Mouse (Mus musculus) kidney, embryonic 16.5 days (tissue): Measurements from ENCODE around the gene Rcn3. TPM values are rescaled to one million over a fixed set of nuclear protein-coding genes. Genes with fewer than 3 reads are reported as not detected.
A peak's percentile ranks its signal among the peaks of the same experiment; 100 is the strongest.

Experiments used
- ATAC-seq: fragments of 200-750 bp; cut with Nextera tagmentation; 2 replicates; pipeline ENCODE4 v1.8.0; 2017; ENCODE audit warnings: moderate TSS enrichment; ENCODE audit not compliant: low FRiP score, low TSS enrichment
- H3K27ac ChIP-seq: fragments of 300-500 bp; sonication (generic); 2 replicates; pipeline ENCODE4 v1.5.1; 2014; ENCODE audit warnings: low read length
- H3K27me3 ChIP-seq: fragments of 300-500 bp; sonication (generic); 2 replicates; pipeline ENCODE4 v1.6.1; 2014; ENCODE audit warnings: low read length, control low read depth, mixed read lengths; ENCODE audit not compliant: insufficient read depth
- H3K36me3 ChIP-seq: fragments of 300-500 bp; sonication (generic); 2 replicates; pipeline ENCODE4 v1.6.1; 2014; ENCODE audit warnings: low read length, control low read depth, mixed read lengths; ENCODE audit not compliant: insufficient read depth
- H3K4me1 ChIP-seq: fragments of 300-500 bp; sonication (generic); 2 replicates; pipeline ENCODE4 v1.6.1; 2014; ENCODE audit warnings: low read length, control low read depth, mixed read lengths; ENCODE audit not compliant: insufficient read depth
- H3K4me2 ChIP-seq: fragments of 300-500 bp; sonication (generic); replicated peaks from 2 replicates; pipeline ENCODE4 v1.6.1; 2014; ENCODE audit warnings: low read depth, low read length
- H3K4me3 ChIP-seq: fragments of 300-500 bp; sonication (generic); 2 replicates; pipeline ENCODE4 v1.5.1; 2014; ENCODE audit warnings: mild to moderate bottlenecking, low read length
- H3K9ac ChIP-seq: fragments of 300-500 bp; sonication (generic); replicated peaks from 2 replicates; pipeline ENCODE4 v1.6.1; 2014; ENCODE audit warnings: low read length
- H3K9me3 ChIP-seq: fragments of 300-500 bp; sonication (generic); 2 replicates; pipeline ENCODE4 v1.6.1; 2016; ENCODE audit warnings: low read length, control low read depth
- WGBS: fragments of 180-500 bp; shearing (Covaris S2); extraction: QIAGEN DNeasy Blood & Tissue Kit; methylation state at CpG from one replicate; pipeline ENCODE4 v1.1.7; 2014; 5-methylcytosine and 5-hydroxymethylcytosine counted together
- polyA plus RNA-seq: library from polyadenylated mRNA; unstranded; fragments of >200 nt; fragmentation: Nextera tagmentation; extraction: Ambion mirVana; gene quantifications from 2 replicates; pipeline ENCODE4 v1.2.1, GENCODE M21; 2015

The Rcn3 gene
- polyA plus RNA-seq, 1 experiment from 2014 or later: 369 TPM

DNA sequence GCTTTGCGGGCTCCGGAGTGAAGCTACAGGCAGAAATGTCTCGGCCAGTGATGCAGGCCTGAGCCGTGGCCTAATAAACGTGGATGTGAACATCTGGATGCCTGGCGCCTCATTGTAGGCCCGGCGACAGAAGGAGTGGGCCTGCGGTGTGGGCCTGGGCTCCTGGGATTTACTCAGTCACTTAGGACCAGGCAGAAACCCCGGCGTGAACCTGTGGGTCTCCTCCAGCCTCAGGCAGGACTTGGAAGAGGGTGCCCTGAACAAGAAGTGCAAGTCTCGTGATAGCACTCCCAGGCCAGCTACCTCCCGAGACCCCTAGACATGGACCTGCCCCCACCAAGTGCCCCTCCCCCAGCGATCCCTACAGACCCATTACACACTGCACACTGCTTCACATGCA lies 14.7 kb downstream of the Rcn3 start:
- Histone ChIP-seq H3K36me3 (peaks cover 42% of the 10 kb centered on the region), H3K4me1 (peaks cover 8% of the 10 kb centered on the region), H3K4me3 (no peak overlapping the region), H3K9me3 (no peaks in the 10 kb centered on the region), H3K27ac (no peak overlapping the region), H3K9ac (no peak overlapping the region), H3K27me3 (no peaks in the 10 kb centered on the region), H3K4me2 (no peak overlapping the region)
- WGBS: 87% methylated on average over 14 of the region's 14 CpGs
- ATAC-seq: no peak

GRCm38 (mm10) chr7:45076501-45076900 lies 15.5 kb downstream of the Rcn3 start:
- no peak overlapping the region for H3K4me2 ChIP-seq
- ATAC-seq: no peak
- H3K27me3 ChIP-seq: no peaks in the 10 kb centered on the region
- no peak overlapping the region for H3K27ac ChIP-seq
- H3K4me1 ChIP-seq: peaks cover 8% of the 10 kb centered on the region; the same call in 1 of the 2 replicates
- H3K4me3 ChIP-seq: no peak overlapping the region
- H3K9ac ChIP-seq: no peak overlapping the region
- H3K36me3 ChIP-seq: peaks cover 42% of the 10 kb centered on the region
- 89% methylated on average over 30 of the region's 30 CpGs for WGBS
- H3K9me3 ChIP-seq: no peaks in the 10 kb centered on the region

- Histone ChIP-seq H3K27ac (0 out of 2 replicates have a peak overlapping the region, but pooled peaks have one; percentile 10), H3K9ac (no peak overlapping the region), H3K4me2 (no peak overlapping the region), H3K36me3 (peaks cover 40% of the 10 kb centered on the region), H3K9me3 (no peaks in the 10 kb centered on the region), H3K4me1 (peaks cover 8% of the 10 kb centered on the region; the same call in 1 of the 2 replicates), H3K4me3 (no peak overlapping the region), H3K27me3 (no peaks in the 10 kb centered on the region)
- no peak for ATAC-seq
- 62% methylated on average over 4 of the region's 4 CpGs for WGBS
Measured at GRCm38 (mm10) chr7:45075405-45075804, 16.6 kb downstream of the Rcn3 start.

- 87% methylated on average over 12 of the region's 12 CpGs for WGBS
- H3K4me3 ChIP-seq: no peak overlapping the region
- peaks cover 40% of the 10 kb centered on the region for H3K36me3 ChIP-seq
- no peaks in the 10 kb centered on the region for H3K9me3 ChIP-seq
- no peak overlapping the region for H3K27ac ChIP-seq
- peaks cover 8% of the 10 kb centered on the region; the same call in 1 of the 2 replicates for H3K4me1 ChIP-seq
- no peaks in the 10 kb centered on the region for H3K27me3 ChIP-seq
- no peak overlapping the region for H3K4me2 ChIP-seq
- no peak for ATAC-seq
- no peak overlapping the region for H3K9ac ChIP-seq
Measured at GRCm38 (mm10) chr7:45073949-45074348, 18.1 kb downstream of the Rcn3 start.

DNA sequence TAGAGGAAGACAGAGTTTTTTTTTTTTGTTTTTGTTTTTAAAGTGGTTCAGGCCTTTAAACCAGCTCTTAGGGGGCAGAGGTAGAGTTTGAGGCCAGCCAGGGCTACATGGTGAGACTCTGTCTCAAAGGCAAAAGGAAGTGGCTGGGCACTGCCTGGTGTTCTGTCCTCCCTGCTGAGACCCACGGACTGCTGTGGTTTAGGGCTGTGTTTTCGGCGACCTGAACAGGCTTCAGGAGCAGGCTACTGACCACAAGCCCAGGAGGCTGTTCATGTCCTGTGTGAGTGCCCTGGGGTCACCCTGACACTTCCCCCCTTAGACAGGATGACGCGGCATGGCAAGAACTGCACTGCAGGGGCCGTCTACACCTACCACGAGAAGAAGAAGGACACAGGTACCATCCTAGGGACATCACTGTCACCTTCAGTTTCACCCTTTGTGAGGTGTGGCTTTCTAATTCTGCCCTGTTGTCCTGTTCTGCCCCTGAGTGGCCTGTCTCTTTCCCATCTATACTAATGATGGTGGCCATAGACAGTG lies 18.8 kb downstream of the Rcn3 start:
- peaks cover 8% of the 10 kb centered on the region; the same call in 1 of the 2 replicates for H3K4me1 ChIP-seq
- 90% methylated on average over 7 of the region's 7 CpGs for WGBS
- H3K27ac ChIP-seq: no peak overlapping the region
- H3K27me3 ChIP-seq: no peaks in the 10 kb centered on the region
- ATAC-seq: no peak
- no peaks in the 10 kb centered on the region for H3K9me3 ChIP-seq
- peaks cover 40% of the 10 kb centered on the region for H3K36me3 ChIP-seq
- H3K4me2 ChIP-seq: no peak overlapping the region
- H3K9ac ChIP-seq: no peak overlapping the region
- no peak overlapping the region for H3K4me3 ChIP-seq

GRCm38 (mm10) chr7:45072230-45072629 lies 19.8 kb downstream of the Rcn3 start:
- no peak overlapping the region for H3K9ac ChIP-seq
- peaks cover 36% of the 10 kb centered on the region for H3K36me3 ChIP-seq
- no peak for ATAC-seq
- no peak overlapping the region for H3K4me2 ChIP-seq
- peaks cover 8% of the 10 kb centered on the region; the same call in 1 of the 2 replicates for H3K4me1 ChIP-seq
- H3K4me3 ChIP-seq: no peak overlapping the region
- WGBS: 89% methylated on average over 2 of the region's 2 CpGs
- H3K27me3 ChIP-seq: no peaks in the 10 kb centered on the region
- no peaks in the 10 kb centered on the region for H3K9me3 ChIP-seq
- H3K27ac ChIP-seq: no peak overlapping the region

GRCm38 (mm10) chr7:45069671-45070070 lies 22.4 kb downstream of the Rcn3 start:
- H3K4me2 ChIP-seq: no peak overlapping the region
- no peak overlapping the region for H3K9ac ChIP-seq
- H3K36me3 ChIP-seq: peaks cover 13% of the 10 kb centered on the region; the same call in 1 of the 2 replicates
- no peak for ATAC-seq
- no peaks in the 10 kb centered on the region for H3K4me1 ChIP-seq
- H3K4me3 ChIP-seq: no peak overlapping the region
- no peak overlapping the region for H3K27ac ChIP-seq
- WGBS: 82% methylated on average over 2 of the region's 2 CpGs
- no peaks in the 10 kb centered on the region for H3K27me3 ChIP-seq
- no peaks in the 10 kb centered on the region for H3K9me3 ChIP-seq

GRCm38 (mm10) chr7:45068000-45068318 lies 24.1 kb downstream of the Rcn3 start:
- Histone ChIP-seq H3K27me3 (no peaks in the 10 kb centered on the region), H3K9me3 (no peaks in the 10 kb centered on the region), H3K4me3 (no peak overlapping the region), H3K36me3 (no peaks in the 10 kb centered on the region; the same call in 1 of the 2 replicates), H3K27ac (no peak overlapping the region), H3K4me1 (peaks cover 9% of the 10 kb centered on the region; the same call in 1 of the 2 replicates), H3K4me2 (no peak overlapping the region), H3K9ac (no peak overlapping the region)
- no peak for ATAC-seq
- WGBS: 30% methylated on average over 5 of the region's 5 CpGs

DNA sequence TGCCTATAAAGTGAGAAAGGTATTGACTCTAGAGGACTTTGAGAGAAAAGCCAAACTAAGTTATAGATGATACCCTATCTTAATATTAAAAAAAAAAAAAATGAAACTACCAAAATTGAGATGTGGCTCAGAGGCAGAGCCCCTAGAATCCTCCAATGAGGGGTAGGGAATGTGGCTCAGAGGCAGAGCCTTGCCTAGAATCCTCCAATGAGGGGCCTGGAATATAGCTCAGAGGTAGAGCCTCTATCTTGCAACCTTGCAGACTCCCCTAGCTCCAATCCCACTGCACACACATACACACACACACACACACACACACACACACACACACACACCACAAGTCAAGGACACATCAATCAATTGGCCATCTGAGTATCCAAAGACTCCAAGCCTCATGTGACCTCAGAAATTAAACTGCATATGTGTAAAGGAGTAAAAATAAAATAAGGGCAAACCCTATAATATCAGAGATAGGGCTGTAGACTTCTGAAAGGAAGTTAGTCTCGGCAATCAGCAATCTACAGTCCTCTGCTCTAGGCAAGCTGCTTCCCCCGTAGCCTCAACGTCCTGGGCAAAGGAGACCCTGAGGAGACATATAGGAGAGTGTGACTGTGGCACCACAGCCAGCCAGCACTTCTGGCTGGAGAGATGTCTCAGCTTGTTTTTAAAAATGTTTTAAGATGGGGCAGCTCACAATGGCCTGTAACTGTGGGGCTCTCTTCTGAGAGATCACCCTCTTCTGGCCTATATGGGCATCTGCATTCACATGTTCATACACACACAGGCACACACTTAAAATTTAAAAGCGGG lies 24.6 kb downstream of the Rcn3 start:
- no peak overlapping the region for H3K4me3 ChIP-seq
- H3K4me1 ChIP-seq: peaks cover 9% of the 10 kb centered on the region; the same call in 1 of the 2 replicates
- 84% methylated on average over 4 of the region's 4 CpGs for WGBS
- no peaks in the 10 kb centered on the region; the same call in 1 of the 2 replicates for H3K36me3 ChIP-seq
- no peak for ATAC-seq
- H3K27ac ChIP-seq: no peak overlapping the region
- no peak overlapping the region for H3K4me2 ChIP-seq
- no peaks in the 10 kb centered on the region for H3K27me3 ChIP-seq
- no peak overlapping the region for H3K9ac ChIP-seq
- no peaks in the 10 kb centered on the region for H3K9me3 ChIP-seq

GRCm38 (mm10) chr7:45062239-45062835 lies 29.7 kb downstream of the Rcn3 start, which contains the start of the genes Nosip and Prrg2:
Gene Nosip (plus strand): TSS chr7:45062429.
Gene Prrg2 (minus strand): TSS chr7:45062677.
- H3K27ac ChIP-seq: peak within 1 kb of the TSS; percentile 98
- H3K36me3 ChIP-seq: no peaks in the 10 kb centered on the region; the same call in 1 of the 2 replicates
- no peaks in the 10 kb centered on the region for H3K9me3 ChIP-seq
- H3K9ac ChIP-seq: peak within 1 kb of the TSS; percentile 85
- H3K4me3 ChIP-seq: peak within 1 kb of the TSS; percentile 84
- H3K4me2 ChIP-seq: peak within 1 kb of the TSS; percentile 60
- peaks cover 25% of the 10 kb centered on the region for H3K4me1 ChIP-seq
- WGBS: under 1% methylated on average over 31 of the region's 31 CpGs
- no peaks in the 10 kb centered on the region for H3K27me3 ChIP-seq
- peak; percentile 85 for ATAC-seq
